Mouse (Mus musculus) cerebellum, adult 18-20 months (tissue): ENCODE measurements around the gene Cpeb4.
"Not testable (repeated sequence)": the region's sequence is repeated elsewhere in the genome, so short reads cannot be mapped to it uniquely, and the experiment has no call there.

Source experiments
- DNase-seq, 2 experiments: peaks; one replicate each; pipeline ENCODE4 v3.0.0; 2021

Gene Cpeb4

DNA sequence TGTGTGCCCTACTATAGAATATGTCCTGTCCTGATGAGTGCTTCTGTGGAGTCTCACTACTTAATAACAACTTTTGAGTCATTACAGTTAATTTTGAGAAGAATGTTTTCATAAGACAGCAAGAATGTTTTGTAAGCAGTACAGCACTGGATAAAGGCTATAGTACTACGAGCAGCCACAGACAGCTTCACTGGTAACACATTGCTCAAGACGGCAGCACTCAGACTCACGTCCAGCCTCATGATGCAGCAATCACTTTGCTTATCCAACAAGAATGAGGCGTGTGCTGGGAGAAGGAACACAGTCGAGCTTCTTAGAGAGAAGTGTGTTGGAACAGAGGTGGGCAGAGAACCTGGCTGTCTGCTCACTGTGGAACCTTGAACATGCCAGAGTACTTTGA lies 104.1 kb downstream of the Cpeb4 start:
- DNase-seq = no peak

DNA sequence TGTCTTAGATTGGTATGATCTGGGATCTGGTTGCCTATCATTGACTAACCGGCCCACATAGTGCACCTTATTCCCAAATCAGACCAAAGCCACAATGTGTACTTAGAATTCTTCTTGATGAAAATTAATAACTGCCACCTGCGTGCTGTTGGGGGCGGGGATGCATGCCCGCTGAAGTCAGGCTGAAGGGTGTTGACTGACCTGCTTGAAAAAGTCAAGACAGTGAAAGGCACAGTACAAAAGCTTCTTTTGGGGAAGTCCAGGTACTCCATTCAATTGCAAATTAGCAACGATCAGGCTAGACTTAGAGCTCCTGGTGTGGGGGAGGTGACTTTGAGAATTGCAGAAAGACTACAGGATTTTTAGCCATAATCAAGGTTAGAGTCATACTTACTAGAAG lies 108.1 kb downstream of the Cpeb4 start:
- not testable (repeated sequence) for DNase-seq

DNA sequence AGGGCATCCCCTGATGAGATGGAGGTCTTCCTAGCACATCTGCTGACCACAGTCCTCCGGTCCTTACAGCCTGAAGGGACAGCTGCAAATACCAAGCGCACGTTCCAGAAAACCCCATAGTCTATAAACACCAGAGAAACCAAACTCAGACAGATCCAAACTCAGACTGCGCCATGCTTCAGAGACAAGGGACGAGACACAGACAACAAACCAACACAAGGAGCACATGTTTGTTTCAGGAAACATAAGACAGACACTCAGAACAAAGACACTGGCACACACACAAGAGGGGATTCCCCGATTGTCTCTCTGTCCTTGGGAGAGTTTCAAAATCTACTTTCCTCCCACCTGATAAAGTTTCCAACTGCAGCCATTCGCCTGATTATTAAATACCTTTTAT lies 109.8 kb downstream of the Cpeb4 start:
- no peak for DNase-seq

DNA sequence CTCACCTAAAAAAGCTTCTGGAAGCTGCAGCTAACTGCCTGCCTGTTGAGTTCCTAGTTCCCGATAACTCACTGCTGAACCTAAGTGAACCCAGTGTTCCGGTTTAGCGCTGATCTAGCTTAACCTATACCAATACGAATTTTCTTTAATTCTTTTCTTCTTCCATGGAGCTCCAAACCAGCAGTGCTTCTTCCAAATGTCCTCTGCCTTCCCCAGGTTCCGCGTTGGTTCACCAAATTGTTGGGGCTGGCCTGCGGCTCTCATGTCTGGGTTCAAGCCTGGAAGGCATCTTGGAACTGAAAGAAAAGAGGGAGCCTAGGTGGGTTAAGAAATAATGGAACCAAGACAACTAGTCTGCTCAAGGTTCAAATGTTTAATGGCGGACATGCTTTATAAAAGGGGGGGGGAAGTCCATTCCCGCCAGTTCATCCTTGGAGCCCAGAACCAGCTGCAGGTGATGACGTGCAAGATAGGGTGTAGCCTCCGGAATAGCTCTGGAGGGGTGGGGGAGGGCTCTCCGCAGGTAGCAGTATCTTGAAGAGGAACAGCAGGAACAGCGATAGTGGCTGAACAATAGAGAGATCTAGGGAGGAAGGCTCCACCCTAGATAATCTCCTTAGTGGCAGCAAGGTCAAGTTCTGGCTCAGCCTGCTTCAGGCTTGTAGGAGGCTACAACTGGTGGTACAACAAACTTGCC lies 110.4 kb downstream of the Cpeb4 start:
- DNase-seq = not testable (repeated sequence)

DNA sequence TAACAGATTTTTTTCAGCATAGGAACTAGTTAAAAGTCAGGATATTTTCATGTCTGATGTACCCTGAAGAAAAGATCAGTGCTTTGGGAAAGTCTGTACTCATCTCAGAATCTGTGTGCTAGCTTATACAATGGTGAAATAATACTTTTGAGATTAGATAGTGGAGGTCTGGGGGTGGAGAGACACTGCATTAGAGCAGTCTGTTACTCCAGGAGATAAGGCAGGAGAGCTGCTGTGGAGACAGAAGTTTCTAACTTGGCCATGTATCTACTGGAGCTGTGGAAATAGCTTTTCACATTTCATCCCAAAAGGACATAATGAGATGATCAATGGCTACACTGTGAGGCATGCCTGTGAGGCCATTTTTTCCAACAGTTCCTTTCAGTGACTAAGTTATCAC lies 111.2 kb downstream of the Cpeb4 start:
- DNase-seq = no peak

DNA sequence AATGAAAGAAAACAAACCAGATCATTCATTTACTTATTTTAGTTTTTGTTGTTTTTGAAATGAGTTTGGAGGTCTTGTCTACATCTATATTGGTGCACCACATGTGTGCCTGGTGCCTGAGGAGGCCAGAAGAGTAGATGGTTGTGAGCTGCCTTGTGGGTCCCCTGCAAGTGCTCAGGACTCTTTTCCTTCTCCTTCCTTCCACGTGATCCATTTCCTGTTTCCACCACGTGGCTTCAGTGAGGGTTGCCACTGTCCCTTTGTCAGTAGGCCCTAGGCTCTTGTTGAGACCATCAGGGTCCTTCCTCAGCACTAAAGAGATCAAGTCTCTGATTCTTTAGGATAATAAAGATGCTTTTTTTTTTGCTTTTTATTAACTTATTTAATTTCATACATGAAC lies 112.8 kb downstream of the Cpeb4 start:
- no peak for DNase-seq
